Mouse (Mus musculus) heart, embryonic 16.5 days (tissue): Measurements from ENCODE around the gene Limk2. TPM values are rescaled to one million over a fixed set of nuclear protein-coding genes. Genes with fewer than 3 reads are reported as not detected.

Experiments
- ATAC-seq: fragments of 200-750 bp; cut with Nextera tagmentation; replicated peaks from 2 replicates; pipeline ENCODE4 v1.8.0; 2017; ENCODE audit warnings: moderate number of reproducible peaks; ENCODE audit not compliant: insufficient read depth, low FRiP score; ENCODE audit errors: extremely low read depth
- H3K27ac ChIP-seq: fragments of 300-500 bp; sonication (generic); 2 replicates; pipeline ENCODE4 v1.5.1; 2014; ENCODE audit warnings: mild to moderate bottlenecking, low read length, control low read depth, moderate library complexity
- H3K27me3 ChIP-seq: fragments of 300-500 bp; sonication (generic); 2 replicates; pipeline ENCODE4 v1.6.1; 2014; ENCODE audit warnings: low read length, mixed read lengths; ENCODE audit not compliant: control insufficient read depth, insufficient read depth
- H3K36me3 ChIP-seq: fragments of 300-500 bp; sonication (generic); 2 replicates; pipeline ENCODE4 v1.6.1; 2014; ENCODE audit not compliant: control insufficient read depth, insufficient read depth
- H3K4me1 ChIP-seq: fragments of 300-500 bp; sonication (generic); 2 replicates; pipeline ENCODE4 v1.6.1; 2014; ENCODE audit warnings: low read length, mixed read lengths; ENCODE audit not compliant: control insufficient read depth, insufficient read depth
- H3K4me2 ChIP-seq: fragments of 300-500 bp; sonication (generic); 2 replicates; pipeline ENCODE4 v1.6.1; 2014; ENCODE audit warnings: low read depth, mild to moderate bottlenecking, control low read depth, low read length
- H3K4me3 ChIP-seq: fragments of 300-500 bp; sonication (generic); 2 replicates; pipeline ENCODE4 v1.5.1; 2014; ENCODE audit warnings: mild to moderate bottlenecking, control low read depth, low read length
- H3K9ac ChIP-seq: fragments of 300-500 bp; sonication (generic); 2 replicates; pipeline ENCODE4 v1.6.1; 2014; ENCODE audit warnings: low read length, control low read depth
- H3K9me3 ChIP-seq: fragments of 300-500 bp; sonication (generic); replicated peaks from 2 replicates; pipeline ENCODE4 v1.6.1; 2016; ENCODE audit warnings: low read length; ENCODE audit not compliant: control insufficient read depth
- WGBS: fragments of 180-500 bp; shearing (Covaris S2); extraction: QIAGEN DNeasy Blood & Tissue Kit; methylation state at CpG from one replicate; pipeline ENCODE4 v1.1.7; 2014; 5-methylcytosine and 5-hydroxymethylcytosine counted together
- polyA plus RNA-seq: library from polyadenylated mRNA; unstranded; fragments of >200 nt; fragmentation: Nextera tagmentation; extraction: Ambion mirVana; gene quantifications from 2 replicates; pipeline ENCODE4 v1.2.1, GENCODE M21; 2015

Limk2 gene
- 47.1 and 54.9 TPM in 2 replicates for polyA plus RNA-seq

DNA sequence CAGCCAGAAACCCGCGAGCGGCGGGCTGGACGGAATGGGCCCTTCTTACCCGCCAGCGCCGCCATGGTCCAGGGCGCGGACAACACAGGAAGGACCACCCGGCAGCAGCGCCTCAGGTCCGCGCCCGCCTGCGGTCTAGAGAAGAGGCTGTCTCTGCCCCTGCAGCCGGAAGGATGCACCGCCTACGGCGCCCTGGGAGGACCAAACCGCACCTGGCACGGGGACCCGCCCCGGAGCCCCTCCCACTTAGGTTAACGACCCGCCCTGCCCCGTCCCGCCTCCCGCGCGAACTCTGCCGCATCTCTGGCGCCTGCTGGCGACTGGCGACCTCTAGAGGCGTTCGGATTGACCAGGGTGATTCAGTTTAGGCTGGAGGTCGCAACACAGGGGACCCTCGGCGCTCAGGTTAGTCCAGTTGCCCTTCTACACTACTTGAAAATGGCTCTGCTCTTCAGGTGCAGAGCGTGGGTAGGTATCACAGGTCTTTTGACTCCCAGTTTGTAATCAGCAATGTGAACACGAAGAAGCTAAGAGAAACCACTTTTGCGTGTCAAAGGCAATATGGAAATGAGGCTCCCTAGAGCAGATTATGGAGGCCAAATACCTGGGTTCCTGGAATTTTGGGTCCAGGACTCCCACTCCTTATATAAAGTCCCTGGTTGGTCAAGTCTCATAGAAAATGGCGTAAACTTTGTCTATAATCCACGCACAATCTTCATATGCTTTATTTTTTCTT lies at the start of gene Limk2:
TSS of gene Limk2 (minus strand) at position 193 of the 736 bp plus-strand sequence.
- Histone ChIP-seq H3K4me1 (peaks cover 12% of the 10 kb centered on the region), H3K9me3 (no peaks in the 10 kb centered on the region), H3K27ac (peak within 1 kb of the TSS; percentile 77), H3K4me2 (peak within 1 kb of the TSS; percentile 82), H3K27me3 (no peaks in the 10 kb centered on the region), H3K4me3 (peak within 1 kb of the TSS; percentile 87), H3K36me3 (0 out of 2 replicates have a peak, but pooled peaks cover 3% of the 10 kb centered on the region), H3K9ac (peak within 1 kb of the TSS; percentile 88)
- peak; percentile 95 for ATAC-seq
- 2% methylated on average over 42 of the region's 45 CpGs for WGBS

DNA sequence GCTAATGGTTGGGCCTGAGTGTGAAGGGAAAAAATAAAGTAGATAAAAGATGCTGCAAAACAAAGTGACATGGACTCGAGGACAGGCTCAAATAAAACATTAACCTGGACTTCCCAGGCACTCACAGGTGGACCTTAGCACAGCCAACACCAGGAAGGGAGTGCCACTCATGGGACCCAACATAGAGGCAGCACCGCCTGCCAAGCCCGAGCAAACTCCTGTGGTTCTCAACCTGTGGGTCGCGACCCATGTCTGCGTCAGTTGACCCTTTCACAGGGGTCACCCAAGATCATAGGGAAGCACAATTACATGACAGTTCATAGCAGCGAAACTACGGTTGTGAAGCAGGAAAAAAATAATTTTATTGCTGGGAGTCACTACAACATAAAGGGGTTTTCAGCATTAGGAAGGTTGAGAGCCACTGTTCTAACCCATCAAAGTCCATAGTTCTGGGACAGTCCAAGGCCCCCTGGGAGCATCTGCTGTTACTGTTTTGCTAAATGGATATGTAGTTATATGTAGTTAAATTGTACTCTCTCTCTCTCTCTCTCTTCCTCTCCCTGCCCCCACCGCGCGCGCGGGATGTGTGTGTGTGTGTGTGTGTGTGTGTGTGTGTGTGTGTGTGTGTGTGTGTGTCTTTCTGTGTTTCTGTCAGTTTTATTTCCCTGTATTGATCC lies 49.6 kb upstream of the Limk2 start:
- no peak overlapping the region for H3K4me2 ChIP-seq
- H3K9me3 ChIP-seq = no peaks in the 10 kb centered on the region
- H3K36me3 ChIP-seq = no peaks in the 10 kb centered on the region
- H3K27me3 ChIP-seq = no peaks in the 10 kb centered on the region
- ATAC-seq = no peak
- no peak overlapping the region for H3K4me3 ChIP-seq
- H3K4me1 ChIP-seq = peaks cover under 1% of the 10 kb centered on the region
- H3K9ac ChIP-seq = no peak overlapping the region
- 82% methylated on average over 13 of the region's 13 CpGs for WGBS
- H3K27ac ChIP-seq = no peak overlapping the region

DNA sequence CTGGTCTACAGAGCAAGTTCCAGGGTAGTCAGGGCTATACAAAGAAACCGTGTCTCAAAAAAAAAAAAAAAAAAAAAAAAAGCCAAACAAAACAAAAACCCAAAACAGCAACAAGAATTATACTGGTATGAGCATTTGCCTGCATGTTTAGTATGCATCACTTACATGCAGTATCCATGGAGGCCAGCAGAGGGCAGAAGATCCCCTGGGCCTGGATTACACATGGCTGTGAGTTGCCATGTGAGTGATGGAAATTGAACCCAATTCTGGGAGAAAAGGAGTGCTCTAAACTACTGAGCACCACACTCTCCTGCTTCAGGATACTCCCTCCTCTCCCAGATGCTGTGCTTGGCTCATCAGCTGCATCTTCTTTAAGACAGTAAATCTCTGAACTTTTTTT lies 47.4 kb upstream of the Limk2 start:
- Histone ChIP-seq H3K27ac (no peak overlapping the region), H3K4me2 (no peak overlapping the region), H3K9me3 (no peaks in the 10 kb centered on the region), H3K36me3 (no peaks in the 10 kb centered on the region), H3K9ac (no peak overlapping the region), H3K27me3 (no peaks in the 10 kb centered on the region), H3K4me1 (peaks cover 9% of the 10 kb centered on the region), H3K4me3 (no peak overlapping the region)
- ATAC-seq = no peak
- 33% methylated on average over 1 of the region's 1 CpGs for WGBS

DNA sequence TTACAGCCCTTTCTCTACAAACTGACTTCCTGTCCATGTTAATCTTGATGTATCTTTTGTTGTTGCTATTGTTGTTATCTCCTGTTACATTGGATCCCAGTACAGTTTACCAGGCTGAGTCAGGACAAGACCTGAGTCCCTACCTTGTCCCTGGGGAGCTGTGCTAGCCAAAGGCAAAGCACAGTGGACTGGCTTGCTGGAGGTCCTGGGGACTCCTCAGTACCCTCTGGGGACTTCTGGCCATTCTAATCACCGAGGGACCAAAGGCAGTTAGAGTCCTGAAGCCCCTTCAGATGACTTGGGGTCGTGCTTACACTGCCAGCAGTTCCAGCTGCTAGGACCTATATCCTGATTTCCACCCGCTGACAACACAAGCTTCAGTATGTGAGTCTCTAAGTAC lies 45.5 kb upstream of the Limk2 start:
- no peaks in the 10 kb centered on the region for H3K36me3 ChIP-seq
- ATAC-seq = no peak
- H3K9me3 ChIP-seq = no peaks in the 10 kb centered on the region
- no peak overlapping the region for H3K4me3 ChIP-seq
- H3K4me1 ChIP-seq = peaks cover 14% of the 10 kb centered on the region
- WGBS = 96% methylated on average over 3 of the region's 3 CpGs
- H3K27me3 ChIP-seq = no peaks in the 10 kb centered on the region
- no peak overlapping the region for H3K4me2 ChIP-seq
- no peak overlapping the region for H3K9ac ChIP-seq
- no peak overlapping the region for H3K27ac ChIP-seq

DNA sequence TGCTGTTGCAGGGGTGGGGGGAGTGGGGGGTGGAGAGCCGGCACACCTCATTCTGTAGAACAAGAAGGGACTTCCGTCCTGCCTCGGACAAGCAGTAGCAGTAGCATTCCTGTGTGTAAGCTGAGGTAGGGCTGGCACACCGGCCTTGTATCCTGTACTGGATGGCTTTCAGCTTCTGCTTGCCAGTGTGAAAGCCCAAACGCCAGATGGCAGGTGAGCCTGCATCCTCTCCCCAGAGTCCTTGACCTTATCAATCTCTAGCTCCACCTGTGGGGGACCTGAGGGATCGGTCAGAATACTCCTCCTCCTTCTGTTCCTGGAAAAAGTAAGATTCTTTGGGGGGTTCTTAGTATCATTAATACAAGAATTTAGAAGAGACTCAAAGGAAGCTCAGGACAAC lies 44.5 kb upstream of the Limk2 start:
- ATAC-seq = no peak
- Histone ChIP-seq H3K9me3 (no peaks in the 10 kb centered on the region), H3K27me3 (no peaks in the 10 kb centered on the region), H3K9ac (no peak overlapping the region), H3K4me2 (peak overlapping the region; percentile 74), H3K27ac (no peak overlapping the region), H3K4me1 (peaks cover 14% of the 10 kb centered on the region), H3K36me3 (no peaks in the 10 kb centered on the region), H3K4me3 (peak overlapping the region; percentile 6; the same call in 1 of the 2 replicates)
- WGBS = 56% methylated on average over 6 of the region's 6 CpGs

DNA sequence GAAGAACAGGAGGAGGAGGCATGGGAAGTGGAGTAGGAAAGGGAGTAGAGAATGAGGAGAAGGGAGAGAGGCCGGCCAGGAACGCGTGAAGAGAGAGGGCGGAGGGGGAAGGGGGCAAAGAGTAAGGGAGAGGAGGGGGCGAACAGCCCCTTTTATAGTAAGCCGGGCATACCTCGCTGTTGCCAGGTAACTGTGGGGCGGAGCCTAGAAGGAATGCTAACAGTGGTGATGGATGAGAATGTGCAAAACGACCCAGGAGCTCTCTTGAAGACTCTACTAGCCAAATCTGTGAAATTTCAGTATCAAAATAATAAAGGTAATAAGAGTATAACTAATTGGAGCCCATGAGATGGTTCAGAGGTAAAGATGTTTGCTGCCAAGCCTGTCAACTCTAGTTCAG lies 43.8 kb upstream of the Limk2 start:
- Histone ChIP-seq H3K9ac (peak overlapping the region; percentile 81), H3K27me3 (no peaks in the 10 kb centered on the region), H3K36me3 (no peaks in the 10 kb centered on the region), H3K27ac (peak overlapping the region; percentile 87), H3K4me1 (peaks cover 14% of the 10 kb centered on the region), H3K4me3 (peak overlapping the region; percentile 69), H3K9me3 (no peaks in the 10 kb centered on the region), H3K4me2 (peak overlapping the region; percentile 74)
- WGBS = under 1% methylated on average over 9 of the region's 9 CpGs
- ATAC-seq = peak; percentile 4; the same call in 1 of the 2 replicates

DNA sequence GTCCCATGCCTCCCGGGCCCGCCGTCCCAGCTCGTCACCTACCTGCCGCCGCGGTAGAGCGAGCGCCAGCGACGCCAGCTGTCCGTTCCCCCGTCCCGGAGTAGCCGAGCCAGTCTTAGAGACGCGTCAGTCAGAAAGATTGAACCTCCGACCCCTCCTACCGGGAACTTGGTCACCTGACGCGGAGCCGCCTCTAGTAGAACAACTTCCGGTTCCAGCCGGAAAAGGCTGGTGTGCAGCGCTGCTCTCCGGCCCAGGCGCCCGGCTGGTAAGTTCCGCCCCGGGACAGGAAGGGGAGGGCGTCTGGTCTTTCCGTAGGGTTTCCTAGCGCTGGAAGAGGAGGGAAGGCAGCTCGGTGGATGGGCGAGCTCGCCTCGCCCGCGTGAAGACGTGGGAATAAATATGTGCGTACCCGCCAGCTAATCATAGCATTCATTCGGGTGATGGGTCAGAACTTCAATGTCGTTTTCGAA lies 43.2 kb upstream of the Limk2 start, which contains the start of gene Rnf185:
TSS of gene Rnf185 (minus strand) at position 197 of the 473 bp plus-strand sequence.
- no peaks in the 10 kb centered on the region for H3K36me3 ChIP-seq
- H3K4me1 ChIP-seq = peaks cover 14% of the 10 kb centered on the region
- H3K27ac ChIP-seq = peak within 1 kb of the TSS; percentile 87
- peak; percentile 97 for ATAC-seq
- peak within 1 kb of the TSS; percentile 81 for H3K9ac ChIP-seq
- peak within 1 kb of the TSS; percentile 69 for H3K4me3 ChIP-seq
- 0% methylated on average over 45 of the region's 45 CpGs for WGBS
- H3K9me3 ChIP-seq = no peaks in the 10 kb centered on the region
- H3K27me3 ChIP-seq = no peaks in the 10 kb centered on the region
- H3K4me2 ChIP-seq = peak within 1 kb of the TSS; percentile 74

DNA sequence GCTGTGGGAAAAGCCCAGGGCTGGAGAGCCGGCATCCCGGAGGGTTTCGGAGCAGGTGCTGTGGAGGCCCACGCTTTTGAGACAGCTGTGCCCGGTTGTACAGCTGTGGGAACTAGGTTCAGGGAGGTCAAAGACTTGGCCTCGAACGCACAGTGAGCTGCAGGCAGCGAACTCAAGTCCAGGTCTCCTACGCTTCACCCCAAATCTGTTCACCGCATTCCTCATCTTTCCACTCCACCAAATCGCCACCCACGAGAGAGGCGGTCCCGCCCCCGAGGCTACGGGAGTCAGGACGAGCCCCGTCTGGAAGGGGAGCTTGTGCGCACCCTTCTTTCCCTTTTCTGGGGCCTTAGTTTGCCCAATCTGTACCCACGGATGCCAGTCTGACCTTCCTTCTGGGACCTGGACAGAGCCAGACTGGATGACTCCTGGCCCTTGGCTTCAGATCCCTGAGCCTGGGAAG lies 42.7 kb upstream of the Limk2 start:
- Histone ChIP-seq H3K36me3 (no peaks in the 10 kb centered on the region), H3K4me2 (peak overlapping the region; percentile 74), H3K9me3 (no peaks in the 10 kb centered on the region), H3K4me1 (peaks cover 14% of the 10 kb centered on the region), H3K4me3 (peak overlapping the region; percentile 69), H3K27me3 (no peaks in the 10 kb centered on the region), H3K27ac (peak overlapping the region; percentile 87), H3K9ac (peak overlapping the region; percentile 81)
- WGBS = 0% methylated on average over 20 of the region's 20 CpGs
- peak; percentile 12; the same call in 1 of the 2 replicates for ATAC-seq

DNA sequence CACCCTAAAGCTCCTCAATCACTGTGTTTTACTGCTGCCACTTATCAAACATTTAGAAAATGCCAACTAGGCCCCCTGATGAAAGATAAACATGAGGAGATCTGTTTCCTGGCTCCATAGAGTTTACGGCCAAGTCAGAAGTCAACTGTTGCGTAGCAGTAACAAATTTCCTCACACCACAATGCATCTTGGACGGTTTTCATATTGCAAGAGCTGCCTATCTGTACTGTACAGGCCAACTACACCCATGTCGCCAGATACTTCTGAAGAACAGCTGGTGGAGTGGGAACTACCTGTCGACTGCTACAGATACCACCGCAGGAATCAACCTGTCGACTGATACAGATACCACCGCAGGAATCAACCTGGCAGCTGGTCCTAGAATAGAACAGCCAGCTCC lies 35.9 kb upstream of the Limk2 start:
- Histone ChIP-seq H3K9ac (no peak overlapping the region), H3K27ac (no peak overlapping the region), H3K9me3 (no peaks in the 10 kb centered on the region), H3K36me3 (no peaks in the 10 kb centered on the region), H3K4me1 (peaks cover 15% of the 10 kb centered on the region), H3K4me2 (no peak overlapping the region), H3K27me3 (no peaks in the 10 kb centered on the region), H3K4me3 (no peak overlapping the region)
- no peak for ATAC-seq
- 50% methylated on average over 8 of the region's 8 CpGs for WGBS
